Mouse (Mus musculus): ENCODE measurements around the gene Cd163. TPM values are rescaled to one million over a fixed set of nuclear protein-coding genes. Genes with fewer than 3 reads are reported as not detected.

The Cd163 gene
- total RNA-seq (2023): 1 to 10 TPM; 2.5 to 3.5 TPM

GRCm38 (mm10) chr6:124304356-124304755 is at the start of gene Cd163:
Cd163 (plus strand) TSS chr6:124304656.

Other genes starting within 250 kb of the Cd163 start
- gene Vmn2r27, start 72.8 kb upstream of the Cd163 start, total RNA-seq (2023): not detected
- gene Pex5, start 110.4 kb downstream of the Cd163 start, total RNA-seq (2023): 10 to 100 TPM; 41.4 to 43.1 TPM
- 1 to 10 TPM; 3.1 to 4.5 TPM for gene Clstn3, start 160.1 kb downstream of the Cd163 start, total RNA-seq (2023)
- gene C1rl, start 188.5 kb downstream of the Cd163 start, total RNA-seq (2023): 10 to 100 TPM; 44.5 to 46.7 TPM
- 1 to 10 TPM; 3.5 to 5.7 TPM for gene C1ra, start 207.7 kb downstream of the Cd163 start, total RNA-seq (2023)
- gene C1s1, start 237.7 kb downstream of the Cd163 start, total RNA-seq (2023): not detected